Mouse (Mus musculus): ENCODE results near the gene Dmwd. TPM values are rescaled to one million over a fixed set of nuclear protein-coding genes. Genes with fewer than 3 reads are reported as not detected.

Dmwd gene
- polyA plus RNA-seq, 1 experiment: 83.1 TPM

DNA sequence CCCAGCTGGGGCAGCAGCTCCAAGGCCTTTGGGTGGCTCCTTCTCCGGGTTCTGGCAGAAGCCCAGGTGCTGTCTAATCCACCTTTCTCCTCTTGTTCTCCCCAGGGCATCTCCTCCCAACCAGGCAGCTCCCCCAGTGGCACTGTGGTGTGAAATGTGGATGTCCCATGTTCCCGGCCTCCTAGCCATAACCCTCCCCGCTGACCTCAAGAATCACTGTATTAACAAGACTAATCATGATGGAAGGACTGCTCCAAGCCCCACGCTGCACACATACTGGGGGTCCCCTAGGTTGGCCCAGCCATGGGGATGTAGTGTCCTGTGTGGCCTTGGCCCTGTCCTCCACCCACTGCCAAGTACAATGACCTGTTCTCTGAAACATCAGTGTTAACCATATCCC is 6.1 kb downstream of the Dmwd start:
- peaks cover 64% of the 10 kb centered on the region for H3K79me2 ChIP-seq (ENCODE audit: control insufficient read depth, insufficient read depth)
- no peak overlapping the region for H3K4me3 ChIP-seq (ENCODE audit: insufficient read depth, poor library complexity, severe bottlenecking)
- H3K27me3 ChIP-seq (ENCODE audit: control insufficient read depth, insufficient read depth, insufficient read length): no peaks in the 10 kb centered on the region
- TF ChIP-seq MAX (IDR thresholded peaks at IDR 0.05) (no peak), MYOD1 (IDR thresholded peaks at IDR 0.05; ENCODE audit: control insufficient read depth, insufficient read length, low read depth) (no peak), CEBPB (IDR thresholded peaks at IDR 0.05; ENCODE audit: low read depth) (no peak), MYOG (IDR thresholded peaks at IDR 0.05; ENCODE audit: control insufficient read depth, extremely low read depth, insufficient read length) (no peak), FOSL1 (IDR thresholded peaks at IDR 0.05; ENCODE audit: insufficient read depth, low read length, poor library complexity, severe bottlenecking) (no peak)
- H3K36me3 ChIP-seq (ENCODE audit: control insufficient read depth, insufficient read depth): peaks cover 35% of the 10 kb centered on the region
- H3ac ChIP-seq (ENCODE audit: control insufficient read depth, insufficient read length, low read depth): no peak overlapping the region
- peaks cover 23% of the 10 kb centered on the region for H3K79me3 ChIP-seq (ENCODE audit: low read depth)

DNA sequence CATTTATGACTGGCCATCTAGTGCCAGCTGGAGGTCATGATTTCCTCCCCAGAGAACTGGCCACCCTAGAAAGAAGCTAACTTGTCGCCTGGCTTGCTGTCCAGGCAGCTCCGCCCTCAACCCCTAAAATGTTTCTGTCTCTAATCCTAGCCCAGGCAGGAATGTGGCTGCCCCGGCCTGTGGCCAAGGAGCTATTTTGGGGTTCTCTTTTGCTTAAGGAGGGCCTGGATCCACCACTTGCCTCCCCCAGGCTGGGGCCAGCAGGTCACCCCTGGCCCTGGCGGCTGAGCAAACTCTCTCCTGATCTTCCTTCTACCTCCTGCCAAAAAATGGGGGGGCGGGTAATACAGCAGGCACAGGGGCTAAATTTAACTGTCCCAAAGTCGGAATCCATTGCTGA is 7.1 kb downstream of the Dmwd start:
- no peaks in the 10 kb centered on the region for H3K27me3 ChIP-seq (ENCODE audit: control insufficient read depth, insufficient read depth, insufficient read length)
- H3K79me2 ChIP-seq (ENCODE audit: control insufficient read depth, insufficient read depth): peaks cover 55% of the 10 kb centered on the region
- peak overlapping the region; percentile 26 for H3ac ChIP-seq (ENCODE audit: control insufficient read depth, insufficient read length, low read depth)
- no peak for TF ChIP-seq CEBPB (IDR thresholded peaks at IDR 0.05; ENCODE audit: low read depth)
- no peak for TF ChIP-seq MAX (IDR thresholded peaks at IDR 0.05)
- no peak for TF ChIP-seq USF1 (IDR thresholded peaks at IDR 0.05; ENCODE audit: low read depth)
- no peak for TF ChIP-seq FOSL1 (IDR thresholded peaks at IDR 0.05; ENCODE audit: insufficient read depth, low read length, poor library complexity, severe bottlenecking)
- TF ChIP-seq MYOD1 (IDR thresholded peaks at IDR 0.05; ENCODE audit: control insufficient read depth, insufficient read length, low read depth): no peak
- no peak for TF ChIP-seq CTCF (IDR thresholded peaks at IDR 0.05; ENCODE audit: control insufficient read depth, insufficient read depth, insufficient read length)
- no peak for TF ChIP-seq MYOG (IDR thresholded peaks at IDR 0.05; ENCODE audit: control insufficient read depth, extremely low read depth, insufficient read length)
- peaks cover 19% of the 10 kb centered on the region for H3K79me3 ChIP-seq (ENCODE audit: low read depth)
- peaks cover 41% of the 10 kb centered on the region for H3K36me3 ChIP-seq (ENCODE audit: control insufficient read depth, insufficient read depth)
- H3K4me3 ChIP-seq (ENCODE audit: insufficient read depth, poor library complexity, severe bottlenecking): no peak overlapping the region

DNA sequence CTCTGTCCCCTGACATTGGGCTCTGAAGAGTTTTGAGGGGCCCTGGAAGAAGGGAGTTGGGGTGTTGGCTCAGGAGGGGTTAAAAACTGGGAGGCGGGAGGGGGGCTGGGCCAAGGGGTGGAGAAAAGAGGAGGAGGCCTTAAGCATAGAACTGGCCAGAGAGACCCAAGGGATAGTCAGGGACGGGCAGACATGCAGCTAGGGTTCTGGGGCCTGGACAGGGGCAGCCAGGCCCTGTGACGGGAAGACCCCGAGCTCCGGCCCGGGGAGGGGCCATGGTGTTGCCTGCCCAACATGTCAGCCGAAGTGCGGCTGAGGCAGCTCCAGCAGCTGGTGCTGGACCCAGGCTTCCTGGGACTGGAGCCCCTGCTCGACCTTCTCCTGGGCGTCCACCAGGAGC is 7.7 kb downstream of the Dmwd start, which contains the start of gene Dmpk:
TSS of gene Dmpk (plus strand) at position 149 of the 400 bp plus-strand sequence.
- H3K79me3 ChIP-seq (ENCODE audit: low read depth): peaks cover 13% of the 10 kb centered on the region
- H3K4me3 ChIP-seq (ENCODE audit: insufficient read depth, poor library complexity, severe bottlenecking): peak within 1 kb of the TSS; percentile 37
- TF ChIP-seq MYOD1 (IDR thresholded peaks at IDR 0.05; ENCODE audit: control insufficient read depth, insufficient read length, low read depth): no peak
- no peak for TF ChIP-seq CEBPB (IDR thresholded peaks at IDR 0.05; ENCODE audit: low read depth)
- no peak for TF ChIP-seq MAX (IDR thresholded peaks at IDR 0.05)
- no peak for TF ChIP-seq MYOG (IDR thresholded peaks at IDR 0.05; ENCODE audit: control insufficient read depth, extremely low read depth, insufficient read length)
- no peak for TF ChIP-seq FOSL1 (IDR thresholded peaks at IDR 0.05; ENCODE audit: insufficient read depth, low read length, poor library complexity, severe bottlenecking)
- TF ChIP-seq USF1 (IDR thresholded peaks at IDR 0.05; ENCODE audit: low read depth): no peak
- no peak for TF ChIP-seq CTCF (IDR thresholded peaks at IDR 0.05; ENCODE audit: control insufficient read depth, insufficient read depth, insufficient read length)
- peaks cover 41% of the 10 kb centered on the region for H3K36me3 ChIP-seq (ENCODE audit: control insufficient read depth, insufficient read depth)
- H3K79me2 ChIP-seq (ENCODE audit: control insufficient read depth, insufficient read depth): peaks cover 49% of the 10 kb centered on the region
- peak within 1 kb of the TSS; percentile 88 for H3ac ChIP-seq (ENCODE audit: control insufficient read depth, insufficient read length, low read depth)
- H3K27me3 ChIP-seq (ENCODE audit: control insufficient read depth, insufficient read depth, insufficient read length): no peaks in the 10 kb centered on the region

DNA sequence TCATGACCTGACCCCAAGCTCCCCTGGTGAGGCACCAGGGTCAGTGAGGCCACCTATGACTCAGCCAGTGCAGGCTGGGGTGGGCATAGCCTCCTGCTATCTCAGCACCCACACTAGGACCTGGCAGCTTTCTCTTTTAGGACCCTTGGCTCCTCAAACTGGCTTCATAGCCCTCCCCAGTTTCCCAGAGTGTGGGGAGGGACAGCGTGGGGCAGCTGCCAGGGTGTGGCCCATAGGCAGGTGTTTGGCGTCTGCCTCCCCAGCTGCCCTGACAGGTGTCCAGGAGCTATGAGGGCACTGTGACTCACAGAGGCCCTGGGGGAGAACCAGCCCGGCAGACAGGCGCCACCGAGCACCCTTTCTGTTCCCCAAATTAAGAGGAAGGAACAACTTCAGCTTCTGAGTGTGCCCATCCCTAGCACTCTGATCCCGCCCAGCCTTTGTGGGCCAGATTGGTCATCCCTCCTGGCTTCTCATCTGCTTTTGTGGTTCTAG is 8.3 kb downstream of the Dmwd start:
- no peaks in the 10 kb centered on the region for H3K27me3 ChIP-seq (ENCODE audit: control insufficient read depth, insufficient read depth, insufficient read length)
- H3ac ChIP-seq (ENCODE audit: control insufficient read depth, insufficient read length, low read depth): peak overlapping the region; percentile 62
- peaks cover 43% of the 10 kb centered on the region for H3K79me2 ChIP-seq (ENCODE audit: control insufficient read depth, insufficient read depth)
- H3K36me3 ChIP-seq (ENCODE audit: control insufficient read depth, insufficient read depth): peaks cover 44% of the 10 kb centered on the region
- H3K4me3 ChIP-seq (ENCODE audit: insufficient read depth, poor library complexity, severe bottlenecking): peak overlapping the region; percentile 37
- peak; percentile 37 for TF ChIP-seq FOSL1 (IDR thresholded peaks at IDR 0.05; ENCODE audit: insufficient read depth, low read length, poor library complexity, severe bottlenecking)
- no peak for TF ChIP-seq CTCF (IDR thresholded peaks at IDR 0.05; ENCODE audit: control insufficient read depth, insufficient read depth, insufficient read length)
- peak; percentile 99 for TF ChIP-seq MYOD1 (IDR thresholded peaks at IDR 0.05; ENCODE audit: control insufficient read depth, insufficient read length, low read depth)
- peaks cover 8% of the 10 kb centered on the region for H3K79me3 ChIP-seq (ENCODE audit: low read depth)

DNA sequence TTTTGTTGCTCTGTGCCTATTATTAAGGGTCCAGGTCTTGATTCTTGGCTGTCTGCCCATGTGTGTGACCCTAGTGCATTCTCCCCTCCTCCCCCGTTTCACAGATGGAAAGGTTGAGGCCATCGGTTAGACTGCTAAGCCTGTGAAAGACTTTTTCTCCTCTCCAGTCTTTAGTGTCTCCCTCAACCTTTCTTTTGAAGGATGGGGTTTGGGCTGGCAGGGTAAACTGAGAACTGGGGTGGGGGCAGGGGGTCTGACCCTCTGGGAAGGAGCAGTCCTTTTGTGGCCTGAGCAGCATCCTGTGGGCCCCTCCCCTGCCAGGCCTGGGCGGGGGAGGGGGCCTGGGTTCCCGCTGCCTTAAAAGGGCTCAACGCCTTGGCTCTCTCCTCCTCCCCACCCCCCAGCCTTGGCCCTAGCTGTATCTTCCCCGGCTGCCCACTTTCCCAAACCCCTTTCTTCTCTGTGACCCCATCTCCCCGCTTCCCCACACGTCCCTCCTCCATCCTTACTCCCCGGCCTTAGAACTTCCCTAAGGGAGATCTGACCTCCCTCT is 9.0 kb downstream of the Dmwd start:
- Histone ChIP-seq H3K27me3 (ENCODE audit: control insufficient read depth, insufficient read depth, insufficient read length) (no peaks in the 10 kb centered on the region), H3K36me3 (ENCODE audit: control insufficient read depth, insufficient read depth) (peaks cover 50% of the 10 kb centered on the region), H3K79me3 (ENCODE audit: low read depth) (peaks cover 6% of the 10 kb centered on the region), H3K79me2 (ENCODE audit: control insufficient read depth, insufficient read depth) (peaks cover 36% of the 10 kb centered on the region), H3ac (ENCODE audit: control insufficient read depth, insufficient read length, low read depth) (peak overlapping the region; percentile 88), H3K4me3 (ENCODE audit: insufficient read depth, poor library complexity, severe bottlenecking) (peak overlapping the region; percentile 37)
- TF ChIP-seq CTCF (IDR thresholded peaks at IDR 0.05; ENCODE audit: control insufficient read depth, insufficient read depth, insufficient read length) (no peak), CEBPB (IDR thresholded peaks at IDR 0.05; ENCODE audit: low read depth) (no peak), USF1 (IDR thresholded peaks at IDR 0.05; ENCODE audit: low read depth) (no peak), MYOG (IDR thresholded peaks at IDR 0.05; ENCODE audit: control insufficient read depth, extremely low read depth, insufficient read length) (no peak), MAX (IDR thresholded peaks at IDR 0.05) (no peak)

DNA sequence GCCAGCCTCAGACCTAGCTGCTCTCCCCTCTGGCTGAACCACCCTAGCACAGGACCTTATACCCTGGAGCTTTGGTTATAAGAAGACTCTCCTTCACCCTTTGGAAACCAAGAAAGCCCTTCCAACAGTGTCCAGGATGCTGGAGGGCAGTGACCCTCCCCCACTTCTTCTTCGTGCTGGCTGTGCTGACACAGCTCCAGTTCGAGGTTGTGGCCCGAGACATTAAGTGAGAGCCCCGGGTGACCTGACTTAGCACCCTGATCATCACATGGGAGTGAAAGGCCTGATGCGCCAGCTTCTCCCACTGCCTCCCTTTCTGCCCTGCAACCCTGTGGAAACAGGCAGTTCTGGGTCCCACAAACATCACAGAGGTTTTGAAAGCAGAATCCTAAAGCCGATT is 9.5 kb downstream of the Dmwd start:
- peak overlapping the region; percentile 37 for H3K4me3 ChIP-seq (ENCODE audit: insufficient read depth, poor library complexity, severe bottlenecking)
- no peaks in the 10 kb centered on the region for H3K27me3 ChIP-seq (ENCODE audit: control insufficient read depth, insufficient read depth, insufficient read length)
- peaks cover 6% of the 10 kb centered on the region for H3K79me3 ChIP-seq (ENCODE audit: low read depth)
- TF ChIP-seq MAX (IDR thresholded peaks at IDR 0.05) (no peak), USF1 (IDR thresholded peaks at IDR 0.05; ENCODE audit: low read depth) (no peak), FOSL1 (IDR thresholded peaks at IDR 0.05; ENCODE audit: insufficient read depth, low read length, poor library complexity, severe bottlenecking) (no peak), CEBPB (IDR thresholded peaks at IDR 0.05; ENCODE audit: low read depth) (no peak), CTCF (IDR thresholded peaks at IDR 0.05; ENCODE audit: control insufficient read depth, insufficient read depth, insufficient read length) (no peak), MYOD1 (IDR thresholded peaks at IDR 0.05; ENCODE audit: control insufficient read depth, insufficient read length, low read depth) (no peak), MYOG (IDR thresholded peaks at IDR 0.05; ENCODE audit: control insufficient read depth, extremely low read depth, insufficient read length) (no peak)
- H3ac ChIP-seq (ENCODE audit: control insufficient read depth, insufficient read length, low read depth): peak overlapping the region; percentile 88
- H3K36me3 ChIP-seq (ENCODE audit: control insufficient read depth, insufficient read depth): peaks cover 55% of the 10 kb centered on the region
- peaks cover 31% of the 10 kb centered on the region for H3K79me2 ChIP-seq (ENCODE audit: control insufficient read depth, insufficient read depth)

All from C2C12 (cell line).